Mouse (Mus musculus): ENCODE data around the gene Ano10. TPM values are rescaled to one million over a fixed set of nuclear protein-coding genes. Genes with fewer than 3 reads are reported as not detected.

Ano10 gene
- total RNA-seq, 4 experiments from 2014 or later = 75.1 to 96.2 (median 85.1) TPM

- DNase-seq = no peak
Observed at GRCm38 (mm10) chr9:122244080-122244799, 50.0 kb downstream of the Ano10 start.

- DNase-seq = no peak
Observed at GRCm38 (mm10) chr9:122243297-122243696, 50.9 kb downstream of the Ano10 start.

- DNase-seq = no peak
Observed at GRCm38 (mm10) chr9:122242856-122243255, 51.4 kb downstream of the Ano10 start.

GRCm38 (mm10) chr9:122241812-122242400, 52.3 kb downstream of the Ano10 start:
- no peak for DNase-seq

- DNase-seq = no peak
Observed at GRCm38 (mm10) chr9:122240629-122241199, 53.5 kb downstream of the Ano10 start.

GRCm38 (mm10) chr9:122234741-122235140, 59.5 kb downstream of the Ano10 start:
- no peak for DNase-seq

GRCm38 (mm10) chr9:122233972-122234345, 60.3 kb downstream of the Ano10 start:
- DNase-seq = no peak

GRCm38 (mm10) chr9:122233316-122233971, 60.8 kb downstream of the Ano10 start:
- no peak for DNase-seq

GRCm38 (mm10) chr9:122232912-122233311, 61.3 kb downstream of the Ano10 start:
- DNase-seq = no peak

- DNase-seq = no peak
Observed at GRCm38 (mm10) chr9:122230701-122231100, 63.5 kb downstream of the Ano10 start.

- no peak for DNase-seq
Observed at GRCm38 (mm10) chr9:122226419-122226818, 67.8 kb downstream of the Ano10 start.

GRCm38 (mm10) chr9:122225309-122225708, 68.9 kb downstream of the Ano10 start:
- no peak for DNase-seq

GRCm38 (mm10) chr9:122223005-122223404, 71.2 kb downstream of the Ano10 start:
- DNase-seq = no peak

GRCm38 (mm10) chr9:122219934-122220333, 74.3 kb downstream of the Ano10 start:
- peak; percentile 39 for DNase-seq

GRCm38 (mm10) chr9:122216945-122217529, 77.2 kb downstream of the Ano10 start:
- no peak for DNase-seq

GRCm38 (mm10) chr9:122215118-122215517, 79.1 kb downstream of the Ano10 start:
- DNase-seq = no peak

GRCm38 (mm10) chr9:122208311-122208710, 85.9 kb downstream of the Ano10 start:
- DNase-seq = no peak

GRCm38 (mm10) chr9:122205543-122206200, 88.6 kb downstream of the Ano10 start:
- no peak for DNase-seq

- DNase-seq = no peak
Observed at GRCm38 (mm10) chr9:122204508-122204907, 89.7 kb downstream of the Ano10 start.

GRCm38 (mm10) chr9:122199253-122199652, 95.0 kb downstream of the Ano10 start:
- peak; percentile 70 for DNase-seq

- DNase-seq = no peak
Observed at GRCm38 (mm10) chr9:122198621-122199020, 95.6 kb downstream of the Ano10 start.

GRCm38 (mm10) chr9:122197021-122197420, 97.2 kb downstream of the Ano10 start:
- DNase-seq = no peak

Data from adrenal gland, adult 8-10 months (tissue).